Mouse (Mus musculus): ENCODE results near the gene Mepce. TPM values are rescaled to one million over a fixed set of nuclear protein-coding genes. Genes with fewer than 3 reads are reported as not detected.
"Not testable (repeated sequence)": the region's sequence is repeated elsewhere in the genome, so short reads cannot be mapped to it uniquely, and the experiment has no call there.

Gene Mepce
- polyA plus RNA-seq (2012; rRNA removed): 38.9 and 41.9 TPM in 2 replicates

DNA sequence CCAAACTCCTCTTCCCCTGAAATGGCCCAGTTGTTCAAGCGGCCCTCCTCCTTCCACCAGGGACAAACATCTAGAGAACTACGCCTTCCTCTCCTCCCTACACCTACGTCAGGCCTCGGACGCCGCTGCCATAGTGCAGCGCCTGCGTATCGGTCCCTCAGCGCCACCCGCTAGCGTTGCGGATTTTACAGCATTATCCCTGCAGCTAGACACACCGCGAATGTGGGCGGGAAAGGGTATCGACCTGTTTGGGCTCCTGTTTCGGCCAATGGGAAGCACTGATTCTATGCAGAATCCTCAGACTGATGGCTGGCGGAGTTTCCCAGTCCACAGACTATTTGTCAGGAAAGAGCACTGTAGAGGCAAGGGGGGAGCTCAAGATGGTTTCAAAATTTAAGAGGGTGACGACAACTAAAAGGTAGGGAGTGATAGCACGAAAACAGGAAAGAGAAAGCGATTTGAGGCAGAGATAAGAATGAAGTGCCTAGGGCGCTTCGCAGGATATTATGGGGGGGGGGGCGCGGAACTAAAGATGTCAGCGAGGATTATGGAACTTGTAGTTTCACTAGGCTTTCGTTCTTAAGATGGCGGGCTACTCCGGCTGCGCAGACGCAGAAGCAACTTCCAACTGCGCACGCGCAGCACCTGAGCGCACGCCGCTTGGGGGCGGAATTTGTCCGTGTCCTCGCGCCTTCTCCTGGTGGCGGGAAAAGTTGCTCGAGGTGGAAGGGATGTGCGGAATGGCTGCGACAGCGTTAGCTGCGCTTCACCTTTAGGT, at the start of gene Mepce, which contains the start of gene Zcwpw1:
TSS of gene Mepce (minus strand) at position 505 of the 778 bp plus-strand sequence.
TSS of gene Zcwpw1 (plus strand) at position 648 of the 778 bp plus-strand sequence.
- Histone ChIP-seq H3K4me1 (ENCODE audit: control insufficient read depth, insufficient read depth, low read length) (peaks cover 16% of the 10 kb centered on the region), H3K27me3 (ENCODE audit: control insufficient read depth, insufficient read depth, low read length) (no peaks in the 10 kb centered on the region), H3K27ac (ENCODE audit: insufficient read depth, low read length) (peak within 1 kb of the TSS; percentile 83), H3K4me3 (replicated peaks; ENCODE audit: insufficient read depth, low read depth, low read length) (peak within 1 kb of the TSS; percentile 92)
- WGBS: under 1% methylated on average over 48 of the region's 48 CpGs
- peak; percentile 97 to 98 for DNase-seq
- TF ChIP-seq POLR2A (IDR thresholded peaks at IDR 0.05; ENCODE audit: borderline replicate concordance, insufficient read depth, low read length) (peak; percentile 74; the same call in 1 of the 2 replicates), CTCF (IDR thresholded peaks at IDR 0.05; ENCODE audit: borderline replicate concordance, insufficient read depth, low read depth, low read length) (peak; percentile 74; the same call in 1 of the 2 replicates)

DNA sequence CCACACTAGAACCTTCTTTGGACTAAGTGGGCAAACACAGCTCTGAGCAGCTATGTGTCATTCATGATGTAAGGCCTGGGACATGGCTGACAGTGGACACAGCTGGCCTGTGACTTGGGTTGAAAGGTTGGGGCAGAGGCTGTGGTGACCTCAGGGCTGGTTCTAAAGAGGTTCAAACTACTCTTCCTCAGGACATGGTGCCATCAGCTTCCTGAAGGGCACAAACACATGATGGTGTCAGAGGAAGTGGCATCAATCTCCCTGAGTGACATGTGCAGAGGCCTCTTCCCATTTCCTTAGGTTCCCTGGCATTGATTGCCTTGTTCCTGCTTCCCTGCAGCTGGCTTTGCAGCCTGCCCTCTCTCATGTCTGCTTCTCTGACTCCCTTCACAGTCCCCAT, 49.7 kb upstream of the Mepce start:
- H3K4me3 ChIP-seq (replicated peaks; ENCODE audit: insufficient read depth, low read depth, low read length); H3K27me3 ChIP-seq (ENCODE audit: control insufficient read depth, insufficient read depth, low read length); H3K27ac ChIP-seq (ENCODE audit: insufficient read depth, low read length); H3K4me1 ChIP-seq (ENCODE audit: control insufficient read depth, insufficient read depth, low read length); DNase-seq: not testable (repeated sequence)

DNA sequence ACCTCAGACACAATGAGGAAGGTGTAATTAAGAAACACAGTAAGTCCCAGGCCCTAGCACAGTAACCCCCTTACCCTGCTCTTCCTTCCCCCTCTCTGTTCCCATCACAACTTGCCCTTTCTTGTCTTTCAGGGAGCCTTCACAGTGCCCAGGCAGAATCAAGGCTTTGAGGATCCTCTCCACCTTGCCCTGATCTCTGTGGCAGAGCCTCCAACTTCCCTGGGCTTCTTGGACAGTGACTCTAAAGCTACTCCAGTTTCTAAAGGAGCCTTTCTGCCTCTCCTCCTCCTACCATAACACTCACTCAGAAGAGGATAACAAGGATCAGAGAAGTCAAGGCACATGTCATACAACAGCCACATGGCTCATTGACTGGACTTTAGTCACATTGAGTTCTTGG, 49.2 kb upstream of the Mepce start:
- Histone ChIP-seq H3K27me3 (ENCODE audit: control insufficient read depth, insufficient read depth, low read length) (no peaks in the 10 kb centered on the region), H3K4me1 (ENCODE audit: control insufficient read depth, insufficient read depth, low read length) (no peaks in the 10 kb centered on the region), H3K27ac (ENCODE audit: insufficient read depth, low read length) (no peak overlapping the region), H3K4me3 (replicated peaks; ENCODE audit: insufficient read depth, low read depth, low read length) (no peak overlapping the region)
- TF ChIP-seq POLR2A (IDR thresholded peaks at IDR 0.05; ENCODE audit: borderline replicate concordance, insufficient read depth, low read length) (no peak), CTCF (IDR thresholded peaks at IDR 0.05; ENCODE audit: borderline replicate concordance, insufficient read depth, low read depth, low read length) (no peak)
- DNase-seq: no peak

DNA sequence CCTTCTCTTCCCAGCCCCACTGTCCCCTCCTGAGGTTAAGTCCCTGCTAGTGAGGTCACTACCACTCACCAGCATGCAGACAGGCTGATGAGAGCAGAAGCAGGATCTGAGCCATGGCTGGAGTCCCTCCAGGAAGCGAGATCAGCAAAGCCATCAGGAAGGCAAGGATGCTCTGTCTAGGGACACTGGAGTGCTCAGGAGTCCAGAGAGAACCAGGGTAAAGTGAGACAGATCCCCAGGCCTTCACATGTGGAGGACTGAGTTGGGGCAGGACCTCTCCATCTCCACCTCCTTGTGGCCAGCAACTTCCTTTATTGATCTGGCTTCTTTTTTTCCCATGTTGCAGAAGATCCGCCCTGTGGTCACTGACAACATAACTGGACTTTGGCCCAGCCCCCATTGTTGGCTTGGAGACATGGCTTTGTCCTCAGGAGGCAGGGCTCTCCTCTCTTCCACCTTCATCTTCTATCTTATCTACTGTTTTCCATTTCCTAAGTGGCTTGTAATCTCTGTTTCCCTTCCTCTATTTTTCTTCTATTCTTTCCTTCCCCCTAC, 48.6 kb upstream of the Mepce start, which contains the start of gene Pilra:
TSS of gene Pilra (minus strand) at position 316 of the 555 bp plus-strand sequence.
- 34% methylated on average over 2 of the region's 2 CpGs for WGBS
- not testable (repeated sequence) for H3K27ac ChIP-seq (ENCODE audit: insufficient read depth, low read length); H3K4me1 ChIP-seq (ENCODE audit: control insufficient read depth, insufficient read depth, low read length); DNase-seq; H3K4me3 ChIP-seq (replicated peaks; ENCODE audit: insufficient read depth, low read depth, low read length); H3K27me3 ChIP-seq (ENCODE audit: control insufficient read depth, insufficient read depth, low read length)

DNA sequence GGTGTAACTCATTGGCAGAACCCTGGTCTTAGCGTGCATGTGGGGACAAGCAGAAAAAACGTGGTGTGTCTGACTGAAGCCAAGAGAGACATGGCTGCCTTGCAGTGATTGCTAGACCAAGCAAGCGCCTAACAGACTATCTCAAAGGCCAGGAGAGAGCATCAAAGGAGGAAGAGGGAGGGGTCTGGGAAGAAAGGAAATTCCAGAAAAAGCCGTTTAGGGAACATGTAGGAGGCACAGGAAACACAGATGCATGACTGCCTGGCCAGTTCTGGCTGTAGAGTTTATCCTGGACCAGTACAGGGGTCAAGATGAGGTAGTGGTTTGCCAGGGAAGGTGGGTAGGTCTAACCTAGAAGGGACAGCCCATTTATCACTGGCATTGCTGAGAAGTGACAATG, 46.0 kb upstream of the Mepce start:
- 51% methylated on average over 4 of the region's 4 CpGs for WGBS
- Histone ChIP-seq H3K27ac (ENCODE audit: insufficient read depth, low read length) (no peak overlapping the region), H3K4me1 (ENCODE audit: control insufficient read depth, insufficient read depth, low read length) (no peaks in the 10 kb centered on the region), H3K4me3 (replicated peaks; ENCODE audit: insufficient read depth, low read depth, low read length) (no peak overlapping the region), H3K27me3 (ENCODE audit: control insufficient read depth, insufficient read depth, low read length) (no peaks in the 10 kb centered on the region)
- DNase-seq: no peak
- TF ChIP-seq POLR2A (IDR thresholded peaks at IDR 0.05; ENCODE audit: borderline replicate concordance, insufficient read depth, low read length) (no peak), CTCF (IDR thresholded peaks at IDR 0.05; ENCODE audit: borderline replicate concordance, insufficient read depth, low read depth, low read length) (no peak)

DNA sequence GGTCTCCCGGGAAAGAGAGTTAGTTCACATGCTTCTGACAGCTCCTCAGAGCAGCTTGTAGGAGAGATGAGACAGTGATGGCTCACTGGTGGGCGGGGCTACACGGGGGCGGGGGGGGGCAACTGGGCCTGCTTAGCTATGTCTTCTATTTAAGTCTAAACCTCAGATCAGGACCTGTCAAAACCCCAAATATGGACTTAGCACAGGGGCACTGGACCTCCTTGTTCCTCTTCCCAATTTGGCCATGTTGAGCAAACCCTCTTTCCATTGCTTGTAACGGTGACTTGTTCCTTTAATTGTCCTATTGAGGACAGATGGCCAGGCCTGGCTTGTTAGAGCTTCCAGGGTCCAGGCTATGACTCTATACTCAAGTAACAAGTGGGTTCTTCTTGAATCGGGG, 44.1 kb upstream of the Mepce start:
- no peak for TF ChIP-seq CTCF (IDR thresholded peaks at IDR 0.05; ENCODE audit: borderline replicate concordance, insufficient read depth, low read depth, low read length)
- TF ChIP-seq POLR2A (IDR thresholded peaks at IDR 0.05; ENCODE audit: borderline replicate concordance, insufficient read depth, low read length): no peak
- Histone ChIP-seq H3K27ac (ENCODE audit: insufficient read depth, low read length) (no peak overlapping the region), H3K27me3 (ENCODE audit: control insufficient read depth, insufficient read depth, low read length) (no peaks in the 10 kb centered on the region), H3K4me1 (ENCODE audit: control insufficient read depth, insufficient read depth, low read length) (no peaks in the 10 kb centered on the region), H3K4me3 (replicated peaks; ENCODE audit: insufficient read depth, low read depth, low read length) (no peak overlapping the region)
- no peak for DNase-seq
- 72% methylated on average over 6 of the region's 6 CpGs for WGBS

DNA sequence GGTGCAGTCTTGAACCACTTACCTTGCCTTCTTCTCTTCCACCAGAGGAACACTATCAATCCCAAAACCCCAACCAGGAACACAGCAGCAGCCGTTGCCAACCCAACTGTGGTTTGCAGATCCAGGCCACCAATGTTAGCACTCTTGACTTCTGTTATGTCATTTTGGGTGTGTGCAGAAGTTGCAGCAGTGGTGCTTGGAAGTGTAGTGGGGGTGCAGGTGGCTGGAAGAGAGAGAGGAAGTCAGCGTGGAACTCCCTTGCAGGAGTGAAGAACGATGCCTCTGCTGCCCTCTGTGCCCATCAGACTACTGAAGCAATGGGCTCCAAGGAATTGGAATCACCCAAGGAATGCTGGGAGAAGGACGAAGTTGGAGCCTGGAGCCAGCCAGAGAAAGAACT, 43.7 kb upstream of the Mepce start:
- no peak for TF ChIP-seq POLR2A (IDR thresholded peaks at IDR 0.05; ENCODE audit: borderline replicate concordance, insufficient read depth, low read length)
- no peak for TF ChIP-seq CTCF (IDR thresholded peaks at IDR 0.05; ENCODE audit: borderline replicate concordance, insufficient read depth, low read depth, low read length)
- DNase-seq: no peak
- Histone ChIP-seq H3K27ac (ENCODE audit: insufficient read depth, low read length) (no peak overlapping the region), H3K4me3 (replicated peaks; ENCODE audit: insufficient read depth, low read depth, low read length) (no peak overlapping the region), H3K27me3 (ENCODE audit: control insufficient read depth, insufficient read depth, low read length) (no peaks in the 10 kb centered on the region), H3K4me1 (ENCODE audit: control insufficient read depth, insufficient read depth, low read length) (no peaks in the 10 kb centered on the region)
- 76% methylated on average over 4 of the region's 4 CpGs for WGBS

DNA sequence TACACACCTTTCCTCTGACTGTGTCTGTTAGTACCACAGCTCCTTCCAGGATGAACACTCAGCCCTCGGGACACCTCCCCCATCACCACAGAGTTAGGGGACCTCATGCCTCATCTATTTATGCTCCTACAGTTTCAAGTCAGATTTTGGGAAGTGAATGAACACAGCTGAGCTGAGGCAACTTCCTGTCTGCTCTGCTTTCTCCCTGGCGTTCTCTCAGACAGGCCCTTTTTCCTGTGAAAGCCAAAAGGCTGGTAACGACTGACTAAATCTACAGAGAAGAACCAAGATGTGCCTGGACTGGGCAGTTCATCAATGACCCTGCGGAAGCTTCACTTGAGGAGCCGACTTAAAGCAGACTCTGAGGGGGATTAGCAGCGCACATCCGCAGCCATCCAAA, 42.8 kb upstream of the Mepce start:
- H3K4me1 ChIP-seq (ENCODE audit: control insufficient read depth, insufficient read depth, low read length): no peaks in the 10 kb centered on the region
- H3K27ac ChIP-seq (ENCODE audit: insufficient read depth, low read length): no peak overlapping the region
- DNase-seq: no peak
- 81% methylated on average over 7 of the region's 7 CpGs for WGBS
- no peaks in the 10 kb centered on the region for H3K27me3 ChIP-seq (ENCODE audit: control insufficient read depth, insufficient read depth, low read length)
- TF ChIP-seq CTCF (IDR thresholded peaks at IDR 0.05; ENCODE audit: borderline replicate concordance, insufficient read depth, low read depth, low read length): no peak
- TF ChIP-seq POLR2A (IDR thresholded peaks at IDR 0.05; ENCODE audit: borderline replicate concordance, insufficient read depth, low read length): no peak
- no peak overlapping the region for H3K4me3 ChIP-seq (replicated peaks; ENCODE audit: insufficient read depth, low read depth, low read length)

All from cerebellum, adult 2 months (tissue).